Mouse (Mus musculus) ES-E14 (cell line): ENCODE results near the gene Tap2.

Experiments used
- HCFC1 ChIP-seq: IDR thresholded peaks from 2 replicates; pipeline ENCODE4 v1.6.1; 2012; ENCODE audit warnings: low read length, inconsistent platforms, borderline replicate concordance; ENCODE audit not compliant: insufficient read depth
- MAFK ChIP-seq: IDR thresholded peaks from 2 replicates; pipeline ENCODE4 v1.6.1; 2014; ENCODE audit warnings: mild to moderate bottlenecking, low read depth, low read length, inconsistent platforms; ENCODE audit not compliant: insufficient read depth

- TF ChIP-seq HCFC1 (no peak), MAFK (no peak)
These were observed 53.2 kb downstream of the Tap2 start for GRCm38 (mm10) chr17:34256501-34256900.
